Mouse (Mus musculus): Measurements from ENCODE around the gene Ror1.

Gene Ror1

DNA sequence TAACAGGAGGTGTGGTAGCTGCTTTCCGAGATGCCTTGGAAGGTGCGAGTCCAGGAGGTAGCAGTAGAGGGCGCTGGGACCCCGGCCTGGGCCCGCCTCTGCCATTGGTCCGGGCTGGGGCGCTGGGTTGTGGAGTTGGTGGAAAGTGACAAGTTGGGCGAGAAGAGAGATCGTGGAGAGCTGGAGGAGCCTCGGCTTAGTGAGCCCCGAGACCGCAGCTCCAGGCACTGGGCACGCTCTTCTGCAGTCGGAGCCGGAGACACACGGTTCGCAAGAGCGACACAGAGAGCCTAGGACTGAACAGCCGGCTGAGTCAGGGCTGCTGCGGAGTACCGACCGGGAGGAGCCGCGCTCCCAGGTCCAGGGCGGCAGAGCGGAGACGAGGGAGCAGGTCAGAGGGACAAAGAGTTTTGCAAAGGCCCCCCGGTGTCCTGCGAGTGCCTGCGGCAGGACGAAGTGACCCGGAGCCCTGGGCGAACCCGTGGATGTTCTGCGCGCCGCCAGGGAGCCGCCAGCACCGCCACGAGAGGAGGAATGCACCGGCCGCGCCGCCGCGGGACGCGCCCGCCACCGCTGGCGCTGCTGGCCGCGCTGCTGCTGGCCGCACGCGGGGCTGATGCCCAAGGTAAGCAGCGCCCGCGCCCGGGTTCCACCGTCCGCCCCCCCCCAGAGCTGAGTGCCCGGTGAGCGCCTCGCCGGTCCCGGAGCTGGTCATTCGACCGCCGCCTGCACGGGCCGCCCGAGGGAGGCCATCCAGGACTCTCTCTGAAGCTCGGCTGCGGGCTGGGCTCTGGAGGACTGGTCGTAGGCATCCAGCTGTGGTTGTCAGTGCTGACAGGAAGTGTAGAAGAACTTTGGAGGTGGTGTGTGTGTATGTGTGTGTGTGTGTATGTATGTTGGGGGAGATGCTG lies at the start of gene Ror1:
Gene Ror1 (plus strand): TSS at position 107 of the 911 bp plus-strand sequence.
- peak; percentile 4 for DNase-seq (ENCODE audit: low read depth)

DNA sequence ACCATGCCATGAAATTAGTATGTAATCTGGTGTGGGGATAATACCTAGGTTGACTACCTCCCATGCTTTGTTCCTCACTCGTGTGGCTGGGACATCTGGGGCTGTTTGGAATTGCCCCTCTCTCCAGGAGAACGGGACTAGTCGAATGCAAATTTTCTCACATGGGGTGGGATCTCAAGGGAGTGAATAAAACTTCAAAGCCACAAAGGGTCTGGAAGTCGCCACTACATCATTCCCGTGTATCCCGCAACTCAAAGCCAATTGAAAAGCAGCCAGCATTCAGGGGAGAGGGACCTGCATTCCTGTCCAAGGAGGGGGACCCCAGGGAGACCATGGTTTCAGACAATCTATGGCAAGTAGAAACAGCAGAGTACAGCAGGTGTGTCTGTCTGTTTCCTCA lies 48.5 kb upstream of the Ror1 start:
- no peak for DNase-seq (ENCODE audit: low read depth)

DNA sequence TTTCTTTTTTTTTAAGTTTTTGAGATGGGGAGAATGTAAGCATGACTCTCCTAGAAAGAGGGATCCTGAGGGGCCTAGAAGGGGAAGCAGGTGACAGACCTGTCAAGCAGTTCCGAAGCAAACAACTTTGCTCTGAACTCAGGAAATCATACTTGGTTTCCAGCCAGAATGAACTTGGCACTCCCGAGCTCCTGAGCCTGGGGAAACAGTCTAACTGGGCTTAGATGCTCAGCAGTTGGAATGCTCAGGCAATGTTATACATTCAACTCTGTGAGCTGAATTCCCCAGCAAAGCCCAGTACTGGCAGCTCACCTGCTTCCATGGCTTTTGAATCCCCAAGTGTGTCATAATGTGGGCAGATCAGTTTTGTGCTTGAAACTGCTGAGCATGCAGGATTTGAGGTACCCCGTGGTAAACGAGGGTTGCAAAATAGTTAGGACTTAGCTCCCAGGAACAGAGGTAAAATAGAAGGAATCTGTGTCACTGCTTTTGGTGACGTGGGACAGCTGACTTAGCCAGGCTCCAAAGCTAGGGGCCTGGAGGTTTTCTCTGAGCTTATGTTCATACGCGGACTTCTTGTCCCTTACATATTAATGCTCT lies 47.1 kb upstream of the Ror1 start:
- no peak for DNase-seq (ENCODE audit: low read depth)

DNA sequence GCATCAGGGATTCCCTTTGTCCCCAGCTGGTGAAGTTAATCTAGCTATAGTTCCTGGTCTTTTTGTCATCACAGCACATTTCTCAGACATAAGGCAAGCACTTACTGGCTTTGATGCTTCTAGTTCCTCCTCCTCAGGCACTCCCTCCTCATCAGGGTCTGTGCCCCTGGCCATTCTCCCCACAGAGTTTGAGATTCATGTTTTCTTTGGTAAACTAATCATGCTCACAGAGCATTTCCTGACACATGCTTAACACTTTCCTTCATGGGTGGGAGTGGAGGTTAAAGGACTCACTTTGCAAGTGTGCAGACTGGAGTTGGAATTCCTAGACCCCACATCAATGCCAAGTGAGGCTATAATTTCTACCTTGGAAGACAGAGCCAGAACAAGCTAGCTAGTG lies 43.8 kb upstream of the Ror1 start:
- no peak for DNase-seq (ENCODE audit: low read depth)

DNA sequence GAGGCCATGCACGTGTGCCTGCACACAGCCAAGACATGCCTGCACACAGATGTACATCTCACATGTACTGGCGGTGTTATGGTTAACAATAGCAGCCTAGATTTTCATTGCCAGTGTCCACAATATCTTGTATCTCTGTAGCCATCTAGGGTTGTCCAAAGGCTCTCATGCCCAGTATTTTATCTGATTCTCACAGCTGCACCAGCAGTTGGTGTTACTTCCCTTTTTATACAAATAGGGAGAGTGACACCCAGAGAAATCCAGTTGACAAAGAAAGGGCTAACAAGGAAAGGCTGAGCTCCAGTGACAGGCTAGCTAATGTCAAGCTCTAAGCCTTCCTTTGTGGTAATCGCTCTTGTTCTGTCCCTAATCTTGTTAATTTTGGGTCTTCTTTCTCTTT lies 43.3 kb upstream of the Ror1 start:
- DNase-seq (ENCODE audit: low read depth), result no peak

DNA sequence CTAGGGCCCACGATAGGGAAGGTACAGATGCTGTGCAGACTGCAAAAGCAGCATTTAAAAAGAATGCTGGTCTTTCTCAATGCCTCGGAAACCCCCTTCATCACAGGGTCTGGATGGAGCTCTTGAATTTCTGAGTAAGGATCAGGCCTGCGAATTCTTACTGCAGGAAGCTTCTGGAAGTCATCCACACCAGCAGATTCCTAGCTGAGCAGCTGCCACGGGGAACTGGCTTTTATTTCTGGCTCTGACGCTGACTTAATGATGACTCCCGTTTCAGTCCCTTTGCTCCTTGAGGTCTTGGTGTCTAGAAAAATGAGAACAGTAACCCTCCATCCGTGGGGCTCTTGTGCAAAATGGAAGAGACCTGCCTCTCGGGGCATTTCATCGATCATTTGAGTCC lies 39.5 kb upstream of the Ror1 start:
- no peak for DNase-seq (ENCODE audit: low read depth)

DNA sequence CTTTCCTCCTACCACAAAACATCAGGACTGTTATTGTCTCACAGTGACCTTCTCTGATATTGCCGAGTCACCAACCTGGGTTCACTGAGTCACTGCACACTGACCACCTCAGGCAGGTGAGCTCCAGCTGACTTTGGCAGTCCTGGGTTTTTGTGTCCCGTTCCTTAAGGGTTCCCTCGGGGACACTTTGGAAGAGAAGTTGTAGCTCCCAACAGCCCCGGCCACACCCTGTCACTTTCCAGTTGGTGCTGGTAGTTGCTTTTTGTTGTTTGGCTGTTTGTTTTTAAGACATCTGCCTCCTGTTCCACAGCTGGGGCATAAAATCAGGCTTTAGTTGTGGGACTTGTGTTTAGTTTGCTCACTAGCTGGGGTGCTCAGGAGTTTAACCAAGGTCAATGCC lies 39.1 kb upstream of the Ror1 start:
- DNase-seq (ENCODE audit: low read depth), result no peak

DNA sequence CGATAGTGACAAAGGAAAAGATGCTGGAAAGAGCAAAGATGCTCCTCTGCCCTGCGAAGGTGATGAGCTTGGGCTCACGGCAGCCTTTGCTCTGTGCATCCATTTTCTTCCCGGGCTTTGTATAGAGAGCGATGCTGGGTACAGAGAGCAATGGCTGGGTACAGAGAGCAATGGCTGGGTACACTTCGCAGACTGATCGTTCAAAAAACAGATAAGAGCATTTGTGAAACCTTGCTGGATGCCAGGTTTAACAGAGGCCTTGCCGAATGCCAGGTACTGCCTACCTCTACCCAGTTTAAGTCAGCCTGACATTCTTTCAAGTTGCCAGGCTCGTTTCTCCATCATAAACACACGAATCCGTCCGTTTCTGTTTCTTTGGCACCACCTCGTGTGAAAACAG lies 38.2 kb upstream of the Ror1 start:
- DNase-seq (ENCODE audit: low read depth), result no peak

DNA sequence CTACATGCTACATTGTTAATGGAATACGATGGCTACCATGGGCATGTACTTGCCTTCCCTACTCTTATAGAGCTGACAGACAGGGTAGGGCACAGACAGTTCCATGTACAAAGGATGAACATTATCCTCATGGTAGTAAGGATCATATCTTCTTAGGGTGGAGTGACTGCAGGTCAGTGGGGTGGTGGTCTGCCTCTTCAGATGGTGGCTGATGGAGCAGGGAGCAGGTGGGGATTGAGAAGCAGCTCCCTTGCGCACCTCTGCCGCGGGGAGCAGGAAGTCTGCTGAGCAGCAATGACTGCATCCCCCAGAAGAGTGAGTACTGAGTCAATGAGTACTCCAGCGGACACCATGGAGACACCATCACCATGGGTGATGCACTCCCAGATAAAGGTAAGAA lies 37.0 kb upstream of the Ror1 start:
- DNase-seq (ENCODE audit: low read depth), result no peak

DNA sequence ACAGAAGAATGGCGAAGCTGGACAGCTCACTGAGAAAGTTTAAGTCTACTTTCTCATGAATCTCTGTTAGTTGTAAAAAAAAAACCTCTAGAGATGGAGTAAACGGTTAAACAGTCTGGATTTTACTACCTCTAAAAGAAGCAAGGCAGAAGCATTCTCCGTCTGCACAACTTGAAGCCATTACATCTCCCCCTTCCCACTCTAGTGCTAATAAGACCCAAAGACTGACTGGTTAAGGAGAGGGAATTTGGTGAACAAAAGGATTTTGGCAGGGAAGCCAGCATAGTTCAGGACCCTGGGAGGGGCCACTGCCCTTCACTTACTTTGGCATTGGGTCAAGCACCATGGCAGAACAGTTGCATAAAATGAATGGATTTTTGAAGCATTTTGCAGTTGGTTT lies 35.8 kb upstream of the Ror1 start:
- DNase-seq (ENCODE audit: low read depth), result no peak

DNA sequence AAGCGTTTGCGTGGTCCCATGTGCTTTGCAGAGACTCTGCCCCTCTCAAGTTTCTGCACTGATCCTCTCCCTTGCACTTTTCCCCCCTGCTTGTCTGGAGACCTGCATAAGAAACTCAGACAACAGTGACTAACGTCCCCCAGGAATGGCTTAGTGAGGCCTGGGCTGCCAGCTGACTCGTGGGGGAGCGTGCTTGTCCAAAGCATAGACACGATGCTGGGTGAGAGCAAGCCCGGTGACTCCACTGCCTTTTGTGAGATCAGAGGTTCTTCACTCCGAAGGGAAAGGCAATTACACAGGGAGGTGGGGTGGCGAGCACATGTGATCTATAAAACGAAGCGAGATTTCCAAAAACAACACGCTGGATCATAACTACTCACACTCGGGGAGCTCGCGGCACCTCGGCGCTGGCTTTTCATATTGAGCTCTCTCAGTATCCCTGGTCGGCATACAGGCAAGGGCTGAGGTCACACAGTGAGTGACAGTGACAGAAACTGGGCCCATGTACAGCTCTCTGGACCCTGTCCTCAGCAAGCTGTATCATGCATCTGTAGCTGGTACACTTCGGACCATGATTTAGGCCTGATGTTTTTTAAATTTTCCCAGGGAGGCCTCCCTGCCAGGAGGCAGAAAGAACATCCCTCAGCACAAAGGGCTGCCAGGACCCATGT lies 34.1 kb upstream of the Ror1 start:
- no peak for DNase-seq (ENCODE audit: low read depth)

DNA sequence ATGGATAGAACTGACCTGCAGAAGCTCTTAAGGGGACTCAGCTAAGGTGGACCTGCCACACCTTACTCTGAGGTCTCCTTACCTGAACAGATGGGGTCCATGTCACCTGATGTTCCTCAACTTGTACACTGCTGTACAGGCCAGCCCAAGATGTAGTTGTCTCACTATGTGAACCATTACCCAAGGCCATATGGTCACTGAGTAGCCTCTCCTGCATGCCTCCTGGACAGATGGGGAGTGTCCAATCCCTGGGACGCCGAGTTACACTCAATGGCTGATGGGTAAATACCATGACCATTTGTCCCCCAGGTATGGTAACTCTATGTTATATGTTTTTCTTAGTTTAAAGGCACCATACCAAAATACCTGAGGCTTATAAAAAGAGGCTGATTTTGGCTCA lies 29.9 kb upstream of the Ror1 start:
- DNase-seq (ENCODE audit: low read depth), result no peak

DNA sequence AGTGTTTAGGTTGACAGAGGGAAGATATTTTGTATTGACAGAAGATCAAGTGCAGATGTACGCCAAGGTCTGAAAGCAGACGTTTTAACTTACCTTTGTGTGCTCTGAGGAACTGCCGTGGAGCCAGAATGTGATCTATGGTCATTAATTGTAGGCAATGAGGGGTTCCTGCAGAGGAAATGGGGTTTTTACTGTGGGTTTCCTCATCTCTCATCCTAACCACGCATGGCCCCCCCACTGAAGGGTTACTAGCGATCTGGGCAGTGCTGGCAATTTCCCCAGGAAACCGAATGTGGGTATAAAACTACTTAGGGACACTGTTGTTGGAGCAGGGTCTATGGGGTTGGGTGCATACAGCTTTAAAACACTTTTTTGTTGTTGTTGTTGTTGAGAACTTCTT lies 25.5 kb upstream of the Ror1 start:
- DNase-seq (ENCODE audit: low read depth), result no peak

DNA sequence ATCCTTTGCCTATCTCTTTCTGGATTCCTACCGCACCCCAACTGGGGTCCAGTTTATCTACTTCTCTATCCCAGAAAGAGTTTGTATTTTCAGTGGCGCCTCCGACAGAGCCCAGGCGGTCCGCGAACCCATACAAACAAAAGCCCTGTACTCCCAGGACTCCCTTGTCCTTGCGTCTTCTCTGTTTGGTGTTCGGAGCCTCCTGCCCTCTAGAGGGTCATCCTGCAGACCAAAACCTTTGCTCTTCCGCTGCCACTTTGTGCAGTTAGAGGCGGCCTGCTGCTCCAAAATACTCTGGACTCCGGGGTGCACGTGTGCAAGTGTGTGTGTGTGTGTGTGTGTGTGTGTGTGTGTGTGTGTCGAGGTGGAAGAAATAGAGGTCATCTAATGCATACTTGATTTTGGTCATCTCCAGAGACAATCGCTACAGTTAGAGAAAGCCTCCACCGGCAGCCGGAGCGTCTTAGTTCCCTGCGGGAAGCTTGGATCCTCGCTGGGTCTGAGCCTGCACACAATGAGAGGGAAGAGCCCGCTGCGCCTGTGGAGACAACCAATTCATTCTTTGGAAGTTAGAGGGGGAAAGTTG lies 1.1 kb downstream of the Ror1 start:
- DNase-seq (ENCODE audit: low read depth), result no peak

DNA sequence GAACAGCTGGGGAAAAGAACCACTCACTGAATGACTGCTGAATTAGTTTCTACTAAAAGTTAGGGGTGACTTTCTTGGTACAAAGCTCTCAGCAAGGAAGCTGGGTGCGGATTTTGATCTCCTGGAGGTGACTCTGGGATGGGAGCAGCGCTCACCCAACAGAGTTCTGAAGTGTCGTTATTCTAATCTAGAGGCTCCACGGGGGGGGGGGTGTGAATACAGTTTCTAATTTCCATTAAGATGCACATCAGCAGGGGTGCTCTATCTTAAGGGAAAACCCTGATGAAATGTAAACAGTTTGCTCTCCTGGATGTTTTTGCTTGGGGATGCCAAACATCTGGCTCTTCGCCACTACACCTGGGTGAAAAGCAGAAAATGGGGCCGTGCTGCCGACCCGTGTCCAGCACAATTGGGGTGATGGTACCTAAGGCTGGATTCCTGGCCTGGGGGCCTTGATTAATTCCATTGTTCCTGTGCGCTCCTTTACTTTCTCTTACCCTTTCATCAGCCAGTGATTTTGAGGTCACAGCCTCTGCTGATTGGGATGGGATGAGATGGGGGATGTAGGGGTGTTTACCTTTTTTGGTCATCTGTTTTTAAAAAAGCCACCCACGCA lies 1.9 kb downstream of the Ror1 start:
- no peak for DNase-seq (ENCODE audit: low read depth)

DNA sequence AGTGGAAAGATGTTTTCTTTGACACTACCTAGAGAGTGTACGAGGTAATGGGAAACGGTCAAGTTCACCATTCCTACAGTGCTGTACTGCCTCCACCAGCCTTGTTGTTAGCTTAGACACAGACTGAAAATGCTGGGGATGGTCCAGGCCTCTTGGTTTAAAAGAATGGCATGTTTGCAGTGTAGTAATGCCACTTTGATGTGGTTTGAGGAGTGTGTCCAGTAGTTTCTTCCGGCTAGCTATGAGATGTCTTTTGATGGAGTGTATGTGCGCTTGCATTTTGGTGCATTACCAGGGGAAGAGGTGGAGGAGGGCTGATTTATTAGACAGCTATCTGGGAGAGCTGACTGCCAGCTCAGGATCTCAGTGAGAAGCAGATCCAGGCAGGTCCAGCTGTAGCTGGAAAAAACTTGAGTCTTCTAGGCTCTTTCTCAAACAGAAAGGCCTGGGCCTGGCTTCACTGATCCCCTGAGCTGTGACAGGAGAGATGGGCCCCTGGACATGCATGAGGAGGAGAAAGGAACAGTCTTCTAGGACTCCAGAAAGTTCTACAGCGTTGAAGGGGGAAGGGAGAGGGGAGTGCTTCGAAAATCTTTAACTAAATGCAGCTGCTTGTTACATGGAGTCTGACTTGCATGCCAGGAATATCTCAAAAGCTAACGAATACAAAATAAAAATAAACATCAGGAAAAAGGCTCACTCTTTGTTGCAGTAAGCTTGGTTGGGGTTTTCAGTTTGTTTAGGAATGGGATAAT lies 5.7 kb downstream of the Ror1 start:
- no peak for DNase-seq (ENCODE audit: low read depth)

DNA sequence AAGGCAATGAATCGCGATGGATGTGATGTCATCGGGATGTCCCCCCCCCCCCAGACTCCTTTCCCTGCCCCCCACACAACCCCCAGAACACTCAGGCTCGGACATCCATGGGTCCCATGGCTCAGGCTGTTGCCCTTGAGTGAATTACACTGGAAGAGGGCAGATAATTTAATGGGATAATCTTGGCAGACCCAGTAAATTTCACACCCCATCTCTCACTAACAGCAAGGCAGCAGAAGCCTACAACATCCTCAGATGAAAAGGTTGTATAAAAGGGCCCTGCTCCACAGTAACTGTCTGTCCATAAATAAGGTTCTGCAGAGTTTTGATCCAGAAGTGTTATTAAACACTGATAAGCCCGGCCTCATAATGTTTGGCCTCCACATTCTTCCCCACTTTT lies 6.3 kb downstream of the Ror1 start:
- no peak for DNase-seq (ENCODE audit: low read depth)

DNA sequence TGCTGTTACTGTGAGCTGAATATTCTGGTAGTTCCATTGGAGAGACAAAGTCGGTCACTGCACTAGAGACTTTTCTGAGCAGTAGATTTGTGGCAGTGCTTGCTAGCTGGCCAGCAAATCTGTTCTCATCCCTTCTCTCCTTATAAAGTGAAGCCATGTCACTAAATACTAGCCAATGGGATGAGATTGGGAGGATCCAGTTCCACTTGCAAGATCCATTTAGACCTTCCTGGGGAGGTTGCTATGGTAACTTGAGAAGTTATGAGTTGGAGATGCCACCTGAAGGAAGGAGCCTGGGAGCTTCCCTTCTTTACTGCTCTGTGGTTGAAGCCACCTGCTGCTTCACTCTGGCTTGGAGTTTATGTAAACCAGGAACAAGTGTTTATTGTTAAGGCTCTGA lies 8.7 kb downstream of the Ror1 start:
- DNase-seq (ENCODE audit: low read depth), result no peak

DNA sequence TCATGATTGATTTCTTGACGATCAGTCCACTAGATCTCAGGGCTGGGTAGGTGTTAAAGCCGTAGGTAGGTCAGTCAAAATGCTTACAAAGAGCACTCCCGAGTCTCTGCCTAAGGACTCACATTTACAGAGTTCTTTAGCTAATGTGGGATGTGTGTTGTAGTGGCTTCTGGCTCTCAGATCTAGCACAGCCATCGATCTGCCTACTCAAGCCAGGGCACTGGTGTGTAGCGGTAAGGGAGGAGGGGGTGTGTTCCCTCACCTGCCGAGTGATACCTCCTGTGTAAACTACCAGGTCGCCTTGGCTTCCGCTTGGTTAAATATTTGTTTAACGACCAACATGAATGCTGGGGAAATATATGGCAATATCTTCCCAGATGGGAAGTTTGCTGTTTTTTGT lies 12.0 kb downstream of the Ror1 start:
- no peak for DNase-seq (ENCODE audit: low read depth)

DNA sequence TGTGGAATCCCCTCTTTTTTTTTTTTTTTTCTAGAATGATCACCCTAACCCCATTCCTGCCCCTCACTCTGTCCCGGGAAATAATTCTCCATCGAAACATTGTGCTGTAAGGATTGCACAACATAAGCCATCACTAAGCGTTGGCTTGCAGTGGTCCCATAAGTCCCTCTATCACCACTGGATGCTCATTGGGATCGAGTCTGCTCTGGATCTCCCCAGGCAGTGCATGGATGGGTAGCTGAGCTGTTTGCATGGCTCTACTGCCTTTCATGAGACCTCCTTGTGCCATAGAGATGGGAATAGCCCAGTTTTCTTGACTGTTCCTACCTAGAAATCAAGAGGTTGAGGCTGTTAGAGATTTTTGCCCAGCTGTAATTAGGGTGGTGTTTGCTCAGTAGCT lies 13.0 kb downstream of the Ror1 start:
- no peak for DNase-seq (ENCODE audit: low read depth)

DNA sequence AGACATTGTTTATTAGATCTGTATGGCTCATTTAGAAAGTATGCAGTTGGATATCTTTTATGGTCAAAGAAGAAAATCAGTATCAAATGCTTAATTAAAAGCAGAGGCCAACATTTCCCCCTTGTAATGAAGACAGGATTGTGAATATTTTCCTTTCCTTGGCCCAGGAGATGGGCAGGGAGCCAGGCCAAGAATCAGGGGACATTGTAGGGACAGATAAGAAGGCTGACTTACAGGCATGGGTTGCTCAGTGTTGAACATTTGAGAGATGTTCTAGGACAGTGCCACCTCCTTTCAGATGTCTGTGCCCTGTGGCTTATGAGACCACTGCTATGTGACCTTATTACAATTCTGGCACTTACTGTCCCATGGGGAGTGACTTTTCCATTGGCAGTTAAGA lies 18.6 kb downstream of the Ror1 start:
- no peak for DNase-seq (ENCODE audit: low read depth)

DNA sequence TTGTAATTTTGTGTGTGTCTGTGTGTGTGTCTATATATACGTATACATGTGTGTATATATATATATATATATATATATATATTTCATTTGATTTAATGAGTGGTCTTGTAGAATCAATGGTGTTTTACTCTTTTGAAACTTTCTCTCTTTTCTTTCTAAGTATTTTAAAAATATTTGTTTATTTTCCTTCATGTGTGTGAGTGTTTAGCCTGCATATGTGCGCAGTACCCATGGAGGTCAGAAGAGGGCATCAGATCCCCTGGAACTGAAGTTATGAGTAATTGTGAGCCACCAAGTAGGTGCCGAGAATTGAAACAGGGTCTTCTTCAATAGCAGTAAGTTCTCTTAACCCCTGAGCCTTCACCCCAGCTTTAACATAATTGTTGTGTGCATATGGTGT lies 20.8 kb downstream of the Ror1 start:
- DNase-seq (ENCODE audit: low read depth), result no peak
